Mouse (Mus musculus) embryo, embryonic 11.5 days (tissue): ENCODE data around the gene Gtf2i.

ENCODE experiments used
- DNase-seq: peaks from one replicate; pipeline ENCODE4 v3.0.0-alpha.2; 2012; ENCODE audit warnings: low read depth, low spot score

The Gtf2i gene

GRCm38 (mm10) chr5:134209931-134210554 lies 104.5 kb downstream of the Gtf2i start:
- DNase-seq: no peak

- no peak for DNase-seq
Measured at GRCm38 (mm10) chr5:134206721-134207120, 107.8 kb downstream of the Gtf2i start.

GRCm38 (mm10) chr5:134193664-134194063 lies 120.9 kb downstream of the Gtf2i start:
- DNase-seq: no peak

GRCm38 (mm10) chr5:134188571-134188970 lies 126.0 kb downstream of the Gtf2i start:
- DNase-seq: no peak
